Mouse (Mus musculus) spleen, adult 2 months (tissue): ENCODE data around the gene Cntnap2. TPM values are rescaled to one million over a fixed set of nuclear protein-coding genes. Genes with fewer than 3 reads are reported as not detected.

ENCODE experiments used
- DNase-seq, 2 experiments: peaks; one replicate each; pipeline versions ENCODE4 v3.0.0 to v3.0.0-alpha.2; 2012 to 2021; ENCODE audit warnings: low spot score in 2 of 2, low read depth in 1 of 2
- H3K27ac ChIP-seq: fragments of 200-500 bp; 2 replicates; pipeline ENCODE4 v1.5.1; 2012; ENCODE audit warnings: low read length, inconsistent platforms; ENCODE audit not compliant: insufficient read depth
- H3K27me3 ChIP-seq: fragments of 200-500 bp; 2 replicates; pipeline ENCODE4 v1.6.1; 2012; ENCODE audit warnings: mild to moderate bottlenecking, moderate library complexity, low read length, inconsistent platforms; ENCODE audit not compliant: control insufficient read depth, insufficient read depth
- H3K36me3 ChIP-seq: fragments of 200-500 bp; 2 replicates; pipeline ENCODE4 v1.6.1; 2012; ENCODE audit warnings: mild to moderate bottlenecking, low read length, inconsistent platforms; ENCODE audit not compliant: control insufficient read depth, insufficient read depth
- H3K4me1 ChIP-seq: fragments of 200-500 bp; 2 replicates; pipeline ENCODE4 v1.6.1; 2011; ENCODE audit warnings: inconsistent platforms; ENCODE audit not compliant: control insufficient read depth, insufficient read depth, insufficient read length
- H3K4me3 ChIP-seq: fragments of 200-500 bp; 2 replicates; pipeline ENCODE4 v1.5.1; 2011; ENCODE audit warnings: mild to moderate bottlenecking, inconsistent platforms; ENCODE audit not compliant: insufficient read depth, insufficient read length; ENCODE audit errors: extremely low read depth
- CTCF ChIP-seq: fragments of 200-500 bp; IDR thresholded peaks from 2 replicates; pipeline ENCODE4 v1.5.1; 2011; ENCODE audit warnings: mild to moderate bottlenecking, inconsistent platforms; ENCODE audit not compliant: insufficient read depth, insufficient read length, insufficient replicate concordance; ENCODE audit errors: extremely low read depth
- POLR2A ChIP-seq: fragments of 200-500 bp; IDR thresholded peaks from 2 replicates; pipeline ENCODE4 v1.6.1; 2011; ENCODE audit warnings: low read depth, low read length, inconsistent platforms
- WGBS: fragments of 180-500 bp; shearing (Covaris S2); methylation state at CpG from one replicate; pipeline ENCODE4 v1.1.7; 2018; 5-methylcytosine and 5-hydroxymethylcytosine counted together
- polyA plus RNA-seq: library from polyadenylated mRNA; depleted of rRNA; stranded (reverse); fragments of >200 nt; gene quantifications from 2 replicates; pipeline ENCODE4 v1.2.3, GENCODE M21; 2012

The Cntnap2 gene
- polyA plus RNA-seq, 1 experiment = not detected

DNA sequence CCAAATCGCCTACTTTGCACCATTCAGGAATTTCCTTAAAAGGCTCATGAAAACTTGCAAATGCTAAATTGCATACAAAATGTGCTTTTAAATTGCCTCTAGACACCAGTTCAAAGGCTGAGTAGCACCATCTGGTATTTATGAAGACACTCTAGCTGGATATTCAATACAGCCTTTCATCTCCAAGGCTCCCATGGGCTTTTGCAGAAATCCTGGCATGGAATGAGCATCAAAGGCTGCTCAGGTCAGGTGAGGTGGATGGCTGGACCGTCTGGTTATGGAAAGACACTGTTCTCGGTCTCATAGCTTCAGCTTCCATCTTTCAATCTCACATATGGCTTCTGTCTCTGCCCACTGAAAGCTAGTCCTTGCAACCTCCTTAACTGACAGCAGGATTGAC is 1515.9 kb downstream of the Cntnap2 start:
- Histone ChIP-seq H3K36me3 (no peaks in the 10 kb centered on the region), H3K27ac (no peak overlapping the region), H3K27me3 (no peaks in the 10 kb centered on the region), H3K4me1 (no peaks in the 10 kb centered on the region), H3K4me3 (no peak overlapping the region)
- 72% methylated on average over 3 of the region's 3 CpGs for WGBS
- no peak for TF ChIP-seq POLR2A
- TF ChIP-seq CTCF = no peak
- DNase-seq = no peak

DNA sequence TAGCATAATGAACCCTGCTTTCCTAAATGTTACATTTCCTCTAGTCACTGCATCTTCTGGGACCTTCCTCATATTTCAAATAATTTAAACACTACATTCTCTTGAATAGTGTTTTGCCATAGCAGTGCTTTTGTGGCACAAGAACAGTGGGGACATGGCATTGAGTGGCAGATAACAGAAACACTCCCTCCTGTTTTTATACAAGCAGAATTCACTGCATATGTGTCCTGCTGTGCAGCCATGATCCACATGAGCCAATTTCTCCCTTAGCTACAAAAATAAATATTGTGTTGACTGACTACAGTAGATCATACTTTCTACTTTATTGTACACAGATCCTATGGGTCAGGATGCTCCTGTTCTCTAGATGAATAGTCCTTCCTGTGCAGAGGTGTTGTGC is 1553.2 kb downstream of the Cntnap2 start:
- H3K4me1 ChIP-seq = no peaks in the 10 kb centered on the region
- no peaks in the 10 kb centered on the region for H3K27me3 ChIP-seq
- no peaks in the 10 kb centered on the region for H3K36me3 ChIP-seq
- H3K4me3 ChIP-seq = no peak overlapping the region
- TF ChIP-seq POLR2A = no peak
- no peak for TF ChIP-seq CTCF
- H3K27ac ChIP-seq = no peak overlapping the region
- DNase-seq = no peak

DNA sequence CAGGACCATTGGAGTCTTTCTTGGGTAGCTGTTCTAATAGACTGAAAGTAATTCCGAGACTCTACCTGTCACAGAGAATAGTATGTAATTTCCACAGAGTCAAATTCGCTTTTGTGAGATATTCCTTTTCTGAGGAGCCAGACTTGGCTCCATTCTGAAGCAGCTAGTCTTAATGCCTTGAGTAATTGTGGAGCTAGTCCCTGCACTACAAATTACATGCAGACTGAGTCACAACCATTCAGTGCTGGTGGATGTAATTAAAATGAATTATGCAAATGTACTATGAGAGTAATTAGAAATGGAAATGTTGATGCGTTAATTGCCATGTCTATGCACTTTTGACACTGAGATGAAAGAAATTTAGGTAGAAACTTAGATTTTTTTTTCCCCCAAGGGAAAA is 1553.7 kb downstream of the Cntnap2 start:
- no peaks in the 10 kb centered on the region for H3K4me1 ChIP-seq
- no peak for DNase-seq
- H3K4me3 ChIP-seq = no peak overlapping the region
- WGBS = 78% methylated on average over 3 of the region's 3 CpGs
- H3K36me3 ChIP-seq = no peaks in the 10 kb centered on the region
- no peaks in the 10 kb centered on the region for H3K27me3 ChIP-seq
- no peak for TF ChIP-seq POLR2A
- no peak for TF ChIP-seq CTCF
- H3K27ac ChIP-seq = no peak overlapping the region

DNA sequence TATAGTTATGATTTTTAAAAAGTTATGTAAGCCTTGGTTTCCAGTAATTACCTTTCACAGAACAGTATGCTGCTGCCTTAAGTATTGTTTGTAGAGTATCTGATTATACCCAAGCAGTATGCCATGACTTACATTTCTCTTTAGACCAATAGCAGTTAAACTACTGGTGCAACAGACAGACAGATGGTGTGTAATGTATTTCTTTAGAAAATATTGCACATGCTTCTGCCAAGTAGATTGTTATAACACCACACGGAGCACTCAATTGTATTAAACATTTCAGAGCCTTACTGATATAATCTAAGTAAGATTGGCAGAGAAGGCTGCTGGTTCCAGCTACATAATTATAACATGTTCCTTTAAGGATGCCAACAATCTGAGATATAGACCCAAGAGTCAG is 1609.9 kb downstream of the Cntnap2 start:
- no peak overlapping the region for H3K27ac ChIP-seq
- DNase-seq = no peak
- H3K27me3 ChIP-seq = no peaks in the 10 kb centered on the region
- TF ChIP-seq CTCF (no peak), POLR2A (no peak)
- H3K36me3 ChIP-seq = no peaks in the 10 kb centered on the region
- no peaks in the 10 kb centered on the region for H3K4me1 ChIP-seq
- WGBS = 90% methylated on average over 1 of the region's 1 CpGs
- no peak overlapping the region for H3K4me3 ChIP-seq

DNA sequence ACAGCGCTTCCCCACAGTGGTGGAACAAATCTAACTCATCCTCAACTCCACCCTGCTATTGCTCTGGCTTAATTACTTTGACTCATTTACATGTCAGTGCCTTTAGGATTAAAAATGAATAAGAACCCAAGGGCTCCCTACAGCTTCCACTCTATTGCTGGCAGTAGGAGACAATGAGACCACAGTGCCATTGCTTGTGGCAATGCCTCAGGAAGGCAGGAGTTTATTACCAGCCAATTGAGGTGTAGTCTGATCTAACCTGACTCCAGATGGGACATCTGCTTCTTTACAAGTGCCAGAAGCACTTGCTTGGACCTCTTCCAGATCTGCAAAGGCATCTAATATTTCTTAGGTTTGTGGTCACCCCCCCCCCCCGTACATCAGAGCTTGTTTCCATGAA is 1615.9 kb downstream of the Cntnap2 start:
- no peaks in the 10 kb centered on the region for H3K27me3 ChIP-seq
- H3K4me3 ChIP-seq = no peak overlapping the region
- WGBS = 82% methylated on average over 2 of the region's 2 CpGs
- TF ChIP-seq CTCF = no peak
- TF ChIP-seq POLR2A = no peak
- no peak overlapping the region for H3K27ac ChIP-seq
- no peaks in the 10 kb centered on the region for H3K4me1 ChIP-seq
- H3K36me3 ChIP-seq = no peaks in the 10 kb centered on the region
- no peak for DNase-seq

DNA sequence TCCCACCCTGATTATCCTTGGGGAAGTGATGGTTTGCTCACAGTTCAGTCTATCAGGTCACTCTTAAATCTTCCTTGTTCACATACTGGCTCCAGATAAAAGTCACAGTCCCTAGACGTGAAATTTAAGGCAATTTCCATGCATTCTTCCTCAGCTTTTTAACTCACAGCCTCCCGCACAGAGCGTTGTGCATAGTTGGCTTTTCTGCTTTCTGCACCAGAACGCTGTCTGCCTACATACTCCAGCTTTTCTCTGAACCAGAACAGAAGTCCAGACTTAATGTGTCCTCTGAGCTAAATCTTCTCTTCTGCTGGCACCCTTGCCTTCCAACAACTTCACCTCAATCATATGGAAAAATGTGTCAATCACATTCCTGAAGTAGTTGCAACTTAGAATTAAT is 1616.5 kb downstream of the Cntnap2 start:
- Histone ChIP-seq H3K4me3 (no peak overlapping the region), H3K27ac (no peak overlapping the region), H3K36me3 (no peaks in the 10 kb centered on the region), H3K27me3 (no peaks in the 10 kb centered on the region), H3K4me1 (no peaks in the 10 kb centered on the region)
- no peak for DNase-seq
- no peak for TF ChIP-seq POLR2A
- no peak for TF ChIP-seq CTCF
- WGBS = 89% methylated on average over 4 of the region's 4 CpGs

DNA sequence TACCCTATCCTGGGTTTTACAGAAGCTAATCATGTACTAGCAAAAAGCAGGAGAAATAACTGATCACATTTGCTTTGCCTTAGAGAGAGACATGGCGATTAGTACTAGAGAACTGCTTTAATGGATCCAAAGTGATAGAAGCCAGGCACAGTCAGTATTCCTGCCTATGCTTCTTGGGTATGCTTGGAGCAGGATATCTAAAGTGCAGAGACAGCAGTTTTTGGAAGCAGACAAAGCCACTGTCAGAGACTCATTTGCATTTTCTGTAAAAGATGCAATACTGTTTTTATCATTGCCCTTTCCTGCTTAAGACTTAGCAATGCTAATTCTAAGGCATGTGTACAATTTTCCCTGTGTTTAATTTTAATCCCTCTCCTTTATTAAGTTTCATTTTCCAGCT is 1637.0 kb downstream of the Cntnap2 start:
- H3K27ac ChIP-seq = no peak overlapping the region
- 85% methylated on average over 1 of the region's 1 CpGs for WGBS
- H3K4me1 ChIP-seq = no peaks in the 10 kb centered on the region
- no peak overlapping the region for H3K4me3 ChIP-seq
- DNase-seq = no peak
- no peaks in the 10 kb centered on the region for H3K36me3 ChIP-seq
- no peaks in the 10 kb centered on the region for H3K27me3 ChIP-seq
- TF ChIP-seq POLR2A (no peak), CTCF (no peak)

DNA sequence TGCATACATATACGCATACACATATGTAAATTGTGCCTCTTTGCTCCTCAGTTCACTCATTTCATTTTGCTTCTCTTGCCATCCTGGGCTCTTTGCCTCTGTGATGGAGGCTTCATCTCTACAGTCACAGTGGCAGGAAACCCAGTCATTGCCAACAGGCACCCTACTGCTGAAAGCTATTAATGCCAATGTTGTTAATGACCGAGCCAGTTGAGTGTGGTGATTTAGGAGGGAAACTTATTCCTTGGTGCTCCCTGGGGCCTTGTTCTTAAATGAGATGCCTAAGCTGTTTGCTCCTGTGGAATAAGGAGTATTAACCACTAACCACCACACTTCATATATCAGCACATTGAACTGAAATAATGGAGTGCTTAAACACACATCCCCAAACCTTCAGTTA is 1640.2 kb downstream of the Cntnap2 start:
- no peak for DNase-seq
- WGBS = 89% methylated on average over 2 of the region's 2 CpGs
- TF ChIP-seq CTCF (no peak), POLR2A (no peak)
- H3K27ac ChIP-seq = no peak overlapping the region
- H3K4me1 ChIP-seq = no peaks in the 10 kb centered on the region
- no peak overlapping the region for H3K4me3 ChIP-seq
- H3K27me3 ChIP-seq = no peaks in the 10 kb centered on the region
- no peaks in the 10 kb centered on the region for H3K36me3 ChIP-seq
